Mouse (Mus musculus) hindbrain, embryonic 14.5 days (tissue): ENCODE results near the gene Ankrd42. TPM values are rescaled to one million over a fixed set of nuclear protein-coding genes. Genes with fewer than 3 reads are reported as not detected.

Source experiments
- ATAC-seq: fragments of 200-750 bp; cut with Nextera tagmentation; 2 replicates; pipeline ENCODE4 v1.8.0; 2017; ENCODE audit warnings: moderate number of reproducible peaks, mild to moderate bottlenecking, moderate TSS enrichment, moderate library complexity; ENCODE audit not compliant: low FRiP score
- DNase-seq: peaks from one replicate; pipeline ENCODE4 v3.0.0-alpha.2; 2015; ENCODE audit warnings: low spot score
- H3K27ac ChIP-seq: fragments of 300-500 bp; sonication (generic); 2 replicates; pipeline ENCODE4 v1.5.1; 2014; ENCODE audit warnings: mild to moderate bottlenecking, moderate library complexity
- H3K27me3 ChIP-seq: fragments of 300-500 bp; sonication (generic); 2 replicates; pipeline ENCODE4 v1.6.1; 2014; ENCODE audit warnings: mild to moderate bottlenecking, low read length, mixed read lengths; ENCODE audit not compliant: control insufficient read depth, insufficient read depth
- H3K36me3 ChIP-seq: fragments of 300-500 bp; sonication (generic); replicated peaks from 2 replicates; pipeline ENCODE4 v1.6.1; 2014; ENCODE audit not compliant: control insufficient read depth, insufficient read depth
- H3K4me1 ChIP-seq: fragments of 300-500 bp; sonication (generic); replicated peaks from 2 replicates; pipeline ENCODE4 v1.6.1; 2014; ENCODE audit warnings: antibody characterized with exemption, low read length, mixed read lengths; ENCODE audit not compliant: control insufficient read depth, insufficient read depth
- H3K4me2 ChIP-seq: fragments of 300-500 bp; sonication (generic); replicated peaks from 2 replicates; pipeline ENCODE4 v1.6.1; 2014; ENCODE audit warnings: mild to moderate bottlenecking, moderate library complexity
- H3K4me3 ChIP-seq: fragments of 300-500 bp; sonication (generic); replicated peaks from 2 replicates; pipeline ENCODE4 v1.5.1; 2014; ENCODE audit warnings: mild to moderate bottlenecking, low read length
- H3K9ac ChIP-seq: fragments of 300-500 bp; sonication (generic); 2 replicates; pipeline ENCODE4 v1.6.1; 2014
- H3K9me3 ChIP-seq: fragments of 300-500 bp; sonication (generic); 2 replicates; pipeline ENCODE4 v1.6.1; 2016; ENCODE audit warnings: low read length; ENCODE audit not compliant: control insufficient read depth
- WGBS: fragments of 180-500 bp; shearing (Covaris S2); extraction: QIAGEN DNeasy Blood & Tissue Kit; methylation state at CpG from one replicate; pipeline ENCODE4 v1.1.7; 2014; 5-methylcytosine and 5-hydroxymethylcytosine counted together
- polyA plus RNA-seq: library from polyadenylated mRNA; unstranded; fragments of >200 nt; fragmentation: Nextera tagmentation; extraction: Ambion mirVana; gene quantifications from 2 replicates; pipeline ENCODE4 v1.2.1, GENCODE M21; 2014

The Ankrd42 gene
- polyA plus RNA-seq, 1 experiment from 2014 or later = 17.1 TPM

GRCm38 (mm10) chr7:92653329-92653728 lies 16.4 kb upstream of the Ankrd42 start:
- 94% methylated on average over 1 of the region's 1 CpGs for WGBS
- Histone ChIP-seq H3K4me3 (no peak overlapping the region), H3K27ac (no peak overlapping the region), H3K9me3 (no peaks in the 10 kb centered on the region; the same call in 1 of the 2 replicates), H3K4me2 (no peak overlapping the region), H3K9ac (no peak overlapping the region), H3K27me3 (no peaks in the 10 kb centered on the region), H3K36me3 (peaks cover 62% of the 10 kb centered on the region), H3K4me1 (no peaks in the 10 kb centered on the region)
- ATAC-seq = no peak
- DNase-seq = no peak

DNA sequence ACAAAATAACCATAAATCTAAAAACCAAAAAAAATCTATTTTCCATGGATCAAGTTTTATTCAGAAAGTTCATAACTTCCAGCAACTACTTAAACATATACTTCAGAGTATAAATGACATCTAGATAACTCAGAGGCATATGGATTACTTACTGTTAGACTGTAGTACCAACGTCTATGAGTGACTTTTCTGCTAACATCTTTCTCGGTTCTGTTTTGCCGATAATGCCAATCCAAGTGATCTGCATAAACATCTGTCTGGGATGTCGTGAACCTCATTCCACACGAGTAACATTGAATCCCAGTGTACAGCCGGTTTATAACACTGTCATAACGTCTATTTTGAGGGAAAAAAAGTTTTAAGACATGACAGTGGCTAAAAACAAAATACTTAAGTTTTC lies 10.8 kb upstream of the Ankrd42 start:
- Histone ChIP-seq H3K4me2 (no peak overlapping the region), H3K9me3 (no peaks in the 10 kb centered on the region), H3K4me3 (no peak overlapping the region), H3K9ac (no peak overlapping the region), H3K27ac (no peak overlapping the region), H3K4me1 (no peaks in the 10 kb centered on the region), H3K27me3 (no peaks in the 10 kb centered on the region), H3K36me3 (peaks cover 60% of the 10 kb centered on the region)
- ATAC-seq (no peak), DNase-seq (no peak)
- whole genome bisulfite sequencing = 88% methylated on average over 7 of the region's 7 CpGs

DNA sequence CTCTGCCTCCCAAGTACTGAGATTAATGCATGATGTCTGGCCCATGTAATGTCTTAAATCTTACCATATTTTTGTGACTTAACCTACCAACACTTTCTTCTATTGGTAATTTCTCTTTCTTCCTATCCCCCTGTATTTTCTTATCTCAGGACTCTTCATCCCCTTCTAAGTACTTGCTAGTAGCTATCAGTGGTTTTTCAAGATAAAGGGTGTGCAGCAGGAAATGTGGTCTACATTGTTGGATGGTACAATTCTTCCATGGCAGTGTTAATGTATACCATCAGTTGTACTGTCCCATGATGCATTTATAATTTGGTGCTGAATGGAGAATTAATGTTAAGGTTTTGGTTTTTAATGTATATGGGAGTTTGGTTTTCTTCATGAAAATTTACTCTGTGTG lies 5.4 kb upstream of the Ankrd42 start:
- H3K4me2 ChIP-seq = no peak overlapping the region
- DNase-seq = no peak
- no peak overlapping the region for H3K9ac ChIP-seq
- H3K36me3 ChIP-seq = peaks cover 64% of the 10 kb centered on the region
- H3K4me1 ChIP-seq = peaks cover 6% of the 10 kb centered on the region
- H3K9me3 ChIP-seq = no peaks in the 10 kb centered on the region
- ATAC-seq = no peak
- H3K4me3 ChIP-seq = no peak overlapping the region
- H3K27ac ChIP-seq = no peak overlapping the region
- H3K27me3 ChIP-seq = no peaks in the 10 kb centered on the region

- Histone ChIP-seq H3K36me3 (peaks cover 34% of the 10 kb centered on the region), H3K9ac (no peak overlapping the region), H3K4me2 (peak overlapping the region; percentile 98), H3K9me3 (no peaks in the 10 kb centered on the region), H3K4me3 (peak overlapping the region; percentile 94), H3K4me1 (peaks cover 16% of the 10 kb centered on the region), H3K27me3 (no peaks in the 10 kb centered on the region), H3K27ac (no peak overlapping the region)
- 89% methylated on average over 5 of the region's 5 CpGs for WGBS
- ATAC-seq (no peak), DNase-seq (no peak)
Measured at GRCm38 (mm10) chr7:92638050-92638449, 1.1 kb upstream of the Ankrd42 start.

DNA sequence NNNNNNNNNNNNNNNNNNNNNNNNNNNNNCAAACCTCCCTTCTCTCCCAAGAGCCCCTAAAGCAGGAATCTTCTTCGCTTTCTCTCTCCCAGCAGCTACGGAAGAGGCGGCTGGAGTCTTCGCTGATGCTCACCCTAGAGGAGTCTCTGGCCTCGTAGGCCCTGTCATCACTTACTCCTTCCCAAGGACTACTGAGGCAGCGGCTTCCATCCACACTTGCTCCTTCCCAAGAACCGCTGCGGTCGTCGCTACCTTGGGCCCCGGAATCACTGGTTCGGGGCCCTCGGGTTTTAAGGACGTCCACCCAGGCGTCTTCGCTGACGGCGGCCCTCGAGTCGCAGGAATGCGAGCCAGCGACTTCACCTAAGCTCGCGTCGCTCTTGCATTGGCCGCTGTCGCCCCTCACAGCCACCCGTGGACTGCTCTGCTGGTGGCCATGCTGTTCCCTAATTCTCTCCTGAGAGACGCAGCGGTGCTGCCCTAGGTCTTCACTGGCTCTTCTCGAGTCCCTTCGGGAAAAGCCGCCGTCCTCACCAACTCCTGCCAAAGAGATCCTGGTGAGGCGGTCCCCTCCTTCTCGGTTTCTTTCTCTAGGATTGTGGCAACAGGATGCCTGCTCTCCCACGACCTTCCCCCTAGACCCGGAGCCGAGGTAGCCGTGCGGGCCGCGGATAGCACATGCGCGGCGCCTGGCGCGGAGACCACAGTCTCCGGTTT lies 489 bp downstream of the Ankrd42 start:
- peak; percentile 76 for ATAC-seq
- H3K27ac ChIP-seq = peak overlapping the region; percentile 29; the same call in 1 of the 2 replicates
- peak overlapping the region; percentile 98 for H3K4me2 ChIP-seq
- DNase-seq = no peak
- H3K9ac ChIP-seq = peak overlapping the region; percentile 91
- under 1% methylated on average over 49 of the region's 49 CpGs for WGBS
- peaks cover 18% of the 10 kb centered on the region for H3K36me3 ChIP-seq
- peaks cover 16% of the 10 kb centered on the region for H3K4me1 ChIP-seq
- H3K27me3 ChIP-seq = no peaks in the 10 kb centered on the region
- H3K9me3 ChIP-seq = no peaks in the 10 kb centered on the region
- peak overlapping the region; percentile 94 for H3K4me3 ChIP-seq

- DNase-seq (peak; percentile 44), ATAC-seq (no peak)
- 39% methylated on average over 2 of the region's 2 CpGs for WGBS
- H3K4me1 ChIP-seq = no peaks in the 10 kb centered on the region
- no peaks in the 10 kb centered on the region for H3K9me3 ChIP-seq
- no peaks in the 10 kb centered on the region for H3K27me3 ChIP-seq
- no peak overlapping the region for H3K4me3 ChIP-seq
- H3K9ac ChIP-seq = no peak overlapping the region
- no peak overlapping the region for H3K27ac ChIP-seq
- H3K4me2 ChIP-seq = no peak overlapping the region
- no peaks in the 10 kb centered on the region for H3K36me3 ChIP-seq
Measured at GRCm38 (mm10) chr7:92630167-92630566, 6.8 kb downstream of the Ankrd42 start.

DNA sequence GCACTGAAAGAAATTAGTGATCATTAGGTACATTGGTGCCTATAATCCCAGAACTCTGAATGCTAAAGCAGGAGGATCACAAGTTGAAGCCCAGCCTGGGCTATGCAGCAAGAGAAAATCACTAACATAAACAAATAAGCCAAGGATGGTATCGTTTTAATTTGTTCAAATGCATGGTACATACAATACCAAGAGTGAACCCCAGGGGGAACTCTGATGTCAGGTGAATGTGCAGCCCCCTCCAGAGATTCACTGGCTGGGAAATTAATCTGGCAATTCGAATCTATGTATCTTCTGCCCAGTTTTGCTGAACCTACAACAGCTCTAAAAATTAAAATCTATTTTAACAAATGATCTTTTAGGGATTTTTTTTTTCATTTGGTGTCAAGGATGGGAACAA lies 12.5 kb downstream of the Ankrd42 start:
- 60% methylated on average over 2 of the region's 2 CpGs for WGBS
- H3K9ac ChIP-seq = no peak overlapping the region
- DNase-seq (no peak), ATAC-seq (no peak)
- H3K36me3 ChIP-seq = no peaks in the 10 kb centered on the region; the same call in 1 of the 2 replicates
- no peak overlapping the region for H3K27ac ChIP-seq
- no peak overlapping the region for H3K4me2 ChIP-seq
- H3K4me1 ChIP-seq = no peaks in the 10 kb centered on the region
- no peak overlapping the region for H3K4me3 ChIP-seq
- no peaks in the 10 kb centered on the region for H3K27me3 ChIP-seq
- no peaks in the 10 kb centered on the region for H3K9me3 ChIP-seq

DNA sequence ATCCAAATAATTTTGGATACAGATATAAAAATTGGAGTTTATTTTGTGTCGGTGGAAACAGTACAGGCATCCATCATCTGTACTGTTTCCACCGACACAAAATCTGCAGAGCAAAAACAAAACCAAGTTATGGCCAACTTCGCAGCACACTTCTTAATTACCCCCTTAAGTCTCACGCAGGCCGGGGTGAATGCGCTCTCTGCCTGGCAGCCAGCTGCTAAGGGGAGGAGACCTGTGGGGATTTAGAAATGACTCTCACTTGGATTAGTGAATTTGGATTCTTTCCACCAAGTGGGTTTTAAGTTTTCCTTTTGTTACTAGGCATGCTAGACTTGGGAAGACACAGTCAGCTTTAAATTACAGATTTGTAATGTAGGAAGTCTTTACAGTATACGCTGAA lies 26.1 kb downstream of the Ankrd42 start:
- Histone ChIP-seq H3K4me2 (no peak overlapping the region), H3K36me3 (peaks cover 25% of the 10 kb centered on the region), H3K4me1 (no peaks in the 10 kb centered on the region), H3K4me3 (no peak overlapping the region), H3K27ac (no peak overlapping the region), H3K27me3 (no peaks in the 10 kb centered on the region), H3K9me3 (no peaks in the 10 kb centered on the region), H3K9ac (no peak overlapping the region)
- WGBS = 75% methylated on average over 7 of the region's 7 CpGs
- ATAC-seq = no peak
- DNase-seq = no peak

GRCm38 (mm10) chr7:92604961-92605360 lies 32.0 kb downstream of the Ankrd42 start:
- ATAC-seq = no peak
- Histone ChIP-seq H3K9ac (no peak overlapping the region), H3K4me2 (no peak overlapping the region), H3K4me1 (no peaks in the 10 kb centered on the region), H3K36me3 (peaks cover 22% of the 10 kb centered on the region), H3K4me3 (no peak overlapping the region), H3K27me3 (no peaks in the 10 kb centered on the region), H3K9me3 (no peaks in the 10 kb centered on the region), H3K27ac (no peak overlapping the region)
- no peak for DNase-seq
- 94% methylated on average over 7 of the region's 7 CpGs for WGBS

DNA sequence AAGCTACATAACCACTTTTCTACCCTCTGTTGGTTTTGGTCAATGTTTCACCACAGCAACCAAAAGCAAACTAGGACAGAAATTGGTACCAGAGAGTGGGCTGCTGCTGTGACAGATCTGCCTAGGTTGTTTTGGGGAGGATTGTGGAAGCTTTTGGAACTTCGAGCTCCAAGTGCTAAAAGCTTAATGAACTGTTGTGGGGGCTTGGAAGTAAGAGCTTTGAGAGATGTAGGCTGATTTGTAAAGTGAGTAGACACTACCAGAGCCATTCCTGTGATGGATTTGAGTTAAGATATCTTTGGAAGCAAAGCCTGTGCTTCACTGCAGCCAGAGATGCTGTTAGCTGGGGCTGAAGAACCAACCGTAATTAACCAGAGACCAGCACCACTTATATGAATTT lies 46.1 kb downstream of the Ankrd42 start:
- H3K4me3 ChIP-seq = no peak overlapping the region
- H3K27me3 ChIP-seq = no peaks in the 10 kb centered on the region
- DNase-seq (no peak), ATAC-seq (no peak)
- no peak overlapping the region for H3K9ac ChIP-seq
- H3K4me1 ChIP-seq = no peaks in the 10 kb centered on the region
- no peaks in the 10 kb centered on the region for H3K36me3 ChIP-seq
- WGBS = 91% methylated on average over 2 of the region's 2 CpGs
- no peak overlapping the region for H3K4me2 ChIP-seq
- H3K27ac ChIP-seq = no peak overlapping the region
- H3K9me3 ChIP-seq = no peaks in the 10 kb centered on the region
